Mouse (Mus musculus) small intestine, adult 2 months (tissue): ENCODE measurements around the gene Gm49383. TPM values are rescaled to one million over a fixed set of nuclear protein-coding genes. Genes with fewer than 3 reads are reported as not detected.

Source experiments
- H3K27ac ChIP-seq: fragments of 200-500 bp; 2 replicates; pipeline ENCODE4 v1.5.1; 2012; ENCODE audit warnings: low read depth, low read length, control low read depth, inconsistent platforms; ENCODE audit not compliant: insufficient read depth
- H3K27me3 ChIP-seq: fragments of 200-500 bp; 2 replicates; pipeline ENCODE4 v1.6.1; 2012; ENCODE audit warnings: mild to moderate bottlenecking, moderate library complexity, low read length, inconsistent platforms; ENCODE audit not compliant: control insufficient read depth, insufficient read depth
- H3K36me3 ChIP-seq: fragments of 200-500 bp; 2 replicates; pipeline ENCODE4 v1.6.1; 2012; ENCODE audit warnings: mild to moderate bottlenecking, low read length, control low read depth, inconsistent platforms; ENCODE audit not compliant: control insufficient read depth, insufficient read depth
- H3K4me1 ChIP-seq: fragments of 200-500 bp; 2 replicates; pipeline ENCODE4 v1.6.1; 2012; ENCODE audit warnings: low read length, inconsistent platforms, mixed read lengths; ENCODE audit not compliant: control insufficient read depth, insufficient read depth, insufficient read length
- H3K4me3 ChIP-seq: fragments of 200-500 bp; 2 replicates; pipeline ENCODE4 v1.5.1; 2012; ENCODE audit warnings: low read depth, mild to moderate bottlenecking, control low read depth, inconsistent platforms, low read length, moderate library complexity
- CTCF ChIP-seq: fragments of 200-500 bp; IDR thresholded peaks from 2 replicates; pipeline ENCODE4 v1.5.1; 2012; ENCODE audit warnings: low read depth, mild to moderate bottlenecking, control low read depth, inconsistent platforms, low read length, moderate library complexity, mixed read lengths; ENCODE audit not compliant: insufficient replicate concordance, insufficient read length; ENCODE audit errors: extremely low read depth
- POLR2A ChIP-seq: fragments of 200-500 bp; IDR thresholded peaks from 2 replicates; pipeline ENCODE4 v1.6.1; 2012; ENCODE audit warnings: low read depth, mild to moderate bottlenecking, control low read depth, inconsistent platforms, low read length, moderate library complexity
- WGBS: fragments of 180-500 bp; shearing (Covaris S2); methylation state at CpG from one replicate; pipeline ENCODE4 v1.1.7; 2018; 5-methylcytosine and 5-hydroxymethylcytosine counted together
- polyA plus RNA-seq: library from polyadenylated mRNA; depleted of rRNA; stranded (reverse); fragments of >200 nt; gene quantifications from 2 replicates; pipeline ENCODE4 v1.2.3, GENCODE M21; 2012

The Gm49383 gene
- polyA plus RNA-seq, 1 experiment, result 1.6 TPM

GRCm38 (mm10) chr12:69211057-69211456 is 14.2 kb upstream of the Gm49383 start:
- Histone ChIP-seq H3K4me1 (no peaks in the 10 kb centered on the region), H3K4me3 (no peak overlapping the region), H3K27me3 (no peaks in the 10 kb centered on the region), H3K27ac (no peak overlapping the region), H3K36me3 (no peaks in the 10 kb centered on the region; the same call in none of the 2 replicates)
- 79% methylated on average over 5 of the region's 5 CpGs for WGBS
- TF ChIP-seq CTCF (no peak), POLR2A (no peak)

DNA sequence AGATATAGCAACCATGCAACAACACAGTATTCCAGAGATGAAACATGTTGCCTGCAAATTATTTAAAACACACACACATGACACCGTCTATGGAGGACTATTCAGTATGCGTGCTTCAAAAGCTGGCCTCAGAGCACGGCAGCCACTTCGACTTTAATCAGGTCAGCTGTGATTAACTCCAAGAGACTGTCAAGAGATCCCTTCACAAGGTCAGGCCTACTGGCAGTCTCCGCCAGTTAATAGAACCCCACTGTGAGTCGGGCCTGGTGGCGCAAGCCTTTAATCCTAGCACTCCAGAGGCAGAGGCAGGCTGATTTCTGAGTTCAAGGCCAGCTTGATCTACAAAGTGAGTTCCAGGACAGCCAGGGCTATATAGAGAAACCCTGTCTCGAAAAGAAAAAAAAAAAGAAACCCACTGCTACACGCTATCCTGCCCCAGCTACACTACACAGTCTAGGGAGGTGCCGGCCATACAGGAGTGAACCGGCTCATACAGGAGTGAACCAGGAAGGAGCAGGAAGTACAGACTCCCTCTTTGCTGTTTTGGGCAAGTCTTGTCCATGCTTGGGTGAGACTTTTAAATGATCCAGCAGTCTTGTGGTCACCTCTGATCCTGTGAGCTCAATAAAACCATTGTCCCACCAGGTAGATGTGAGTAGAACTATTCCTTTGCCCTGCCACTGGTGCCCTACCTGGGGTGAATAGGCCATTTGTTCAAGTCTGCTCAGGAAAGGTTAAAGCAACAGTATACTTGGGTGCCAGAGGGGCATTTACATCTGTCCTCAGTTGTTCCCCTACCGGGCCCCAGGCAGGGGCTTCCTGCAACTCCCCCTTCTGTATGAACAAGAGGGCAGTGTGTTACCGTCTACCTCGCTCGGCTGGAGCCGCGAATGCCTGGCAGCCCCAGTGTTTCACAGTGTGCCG is 13.4 kb upstream of the Gm49383 start:
- Histone ChIP-seq H3K4me3 (no peak overlapping the region), H3K27ac (no peak overlapping the region), H3K27me3 (no peaks in the 10 kb centered on the region), H3K36me3 (no peaks in the 10 kb centered on the region; the same call in none of the 2 replicates), H3K4me1 (no peaks in the 10 kb centered on the region)
- no peak for TF ChIP-seq CTCF
- no peak for TF ChIP-seq POLR2A
- WGBS, result 94% methylated on average over 18 of the region's 18 CpGs

DNA sequence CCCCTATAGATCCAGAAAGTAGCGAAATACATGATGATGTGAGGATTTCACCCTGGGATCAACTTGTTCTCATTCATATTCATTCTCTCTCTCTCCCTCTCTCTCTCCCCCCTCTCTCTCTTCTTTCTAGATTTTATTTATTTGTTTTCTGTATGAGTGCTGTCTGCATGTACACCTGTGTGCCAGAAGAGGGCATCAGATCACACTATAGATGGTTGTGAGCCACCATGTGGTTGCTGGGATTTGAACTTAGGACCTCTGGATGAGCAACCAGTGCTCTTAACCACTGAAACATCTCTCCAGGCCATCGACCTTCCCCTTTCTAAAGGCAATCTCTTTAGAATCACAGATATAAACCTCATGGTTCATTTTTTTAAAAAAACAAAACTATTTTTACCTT is 11.6 kb upstream of the Gm49383 start:
- WGBS, result 93% methylated on average over 2 of the region's 2 CpGs
- no peak for TF ChIP-seq POLR2A
- no peak for TF ChIP-seq CTCF
- H3K27ac ChIP-seq, result no peak overlapping the region
- no peaks in the 10 kb centered on the region for H3K4me1 ChIP-seq
- H3K4me3 ChIP-seq, result no peak overlapping the region
- no peaks in the 10 kb centered on the region; the same call in none of the 2 replicates for H3K36me3 ChIP-seq
- no peaks in the 10 kb centered on the region for H3K27me3 ChIP-seq

DNA sequence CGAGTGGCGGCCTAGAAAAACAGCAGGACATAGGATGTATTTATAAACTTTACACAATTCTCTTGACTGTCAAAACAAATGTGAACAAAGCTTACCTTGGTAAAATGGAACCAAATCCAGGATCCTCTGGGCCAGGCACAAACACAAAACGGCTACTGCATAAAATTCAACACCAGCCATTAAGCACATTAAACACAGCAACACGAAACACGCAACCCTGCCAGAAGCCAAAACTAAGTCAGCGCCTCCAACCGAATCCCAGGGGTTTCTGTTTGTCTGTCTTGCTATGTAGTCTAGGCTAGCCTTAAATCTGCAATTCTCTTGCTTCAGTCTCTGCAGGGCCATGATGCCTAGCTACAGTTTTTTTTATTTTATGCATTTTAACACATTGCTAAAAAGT is 11.0 kb upstream of the Gm49383 start:
- TF ChIP-seq POLR2A, result no peak
- no peak for TF ChIP-seq CTCF

DNA sequence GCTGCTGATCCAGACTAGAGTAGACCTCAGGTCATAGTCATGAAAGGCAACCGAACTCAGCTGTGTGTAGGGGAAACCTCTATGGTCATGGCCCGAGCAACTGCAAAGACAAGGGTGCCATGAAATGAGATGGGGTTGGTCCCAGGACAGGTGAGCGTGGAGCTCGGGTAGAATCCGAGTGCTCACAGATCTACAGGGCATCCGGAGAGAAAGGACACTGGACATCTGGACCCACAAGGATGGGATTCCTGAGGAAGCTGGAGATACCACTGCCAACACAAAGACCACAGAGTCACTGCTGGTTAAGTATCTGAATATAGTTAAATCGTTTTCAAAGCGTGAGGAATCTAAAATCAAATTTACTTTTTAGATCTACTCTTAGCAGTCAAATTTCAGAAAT is 10.5 kb upstream of the Gm49383 start:
- TF ChIP-seq CTCF, result no peak
- H3K27me3 ChIP-seq, result no peaks in the 10 kb centered on the region
- no peaks in the 10 kb centered on the region for H3K4me1 ChIP-seq
- no peak overlapping the region for H3K4me3 ChIP-seq
- no peaks in the 10 kb centered on the region; the same call in none of the 2 replicates for H3K36me3 ChIP-seq
- WGBS, result 94% methylated on average over 8 of the region's 8 CpGs
- H3K27ac ChIP-seq, result no peak overlapping the region

More for the DNA sequence above, 11.0 kb upstream of the Gm49383 start:
- WGBS, result 95% methylated on average over 7 of the region's 7 CpGs
- Histone ChIP-seq H3K4me3 (no peak overlapping the region), H3K36me3 (no peaks in the 10 kb centered on the region; the same call in none of the 2 replicates), H3K27me3 (no peaks in the 10 kb centered on the region), H3K4me1 (no peaks in the 10 kb centered on the region), H3K27ac (no peak overlapping the region)

- Histone ChIP-seq H3K36me3 (peaks cover 6% of the 10 kb centered on the region), H3K4me3 (no peak within 1 kb of the TSS), H3K4me1 (no peaks in the 10 kb centered on the region), H3K27ac (no peak within 1 kb of the TSS), H3K27me3 (no peaks in the 10 kb centered on the region)
- no peak for TF ChIP-seq CTCF
- TF ChIP-seq POLR2A, result no peak
- WGBS, result 84% methylated on average over 16 of the region's 16 CpGs
Measured at GRCm38 (mm10) chr12:69204052-69204833, 7.3 kb upstream of the Gm49383 start, which contains the start of gene Gm49384. Gene Gm49384, minus strand, starts transcription at chr12:69204267.

- H3K4me3 ChIP-seq, result no peak overlapping the region
- H3K4me1 ChIP-seq, result peaks cover 2% of the 10 kb centered on the region; the same call in 1 of the 2 replicates
- H3K27me3 ChIP-seq, result no peaks in the 10 kb centered on the region
- peaks cover 6% of the 10 kb centered on the region for H3K36me3 ChIP-seq
- no peak overlapping the region for H3K27ac ChIP-seq
- no peak for TF ChIP-seq CTCF
- no peak for TF ChIP-seq POLR2A
Measured at GRCm38 (mm10) chr12:69198985-69199384, 2.1 kb upstream of the Gm49383 start.
